Mouse (Mus musculus): ENCODE measurements at regions not wholly inside any gene's neighbourhood (a gene's known extent, or its start where the extent isn't known, plus 50 kb on each side); places are given as distances from the start of the nearest gene placed in this dataset.
A peak's percentile ranks its signal among the peaks of the same experiment; 100 is the strongest.

GRCm38 (mm10) chr19:55985518-55985917 lies 243.9 kb downstream of the Tcf7l2 start:
- peak; percentile 44 for DNase-seq

- DNase-seq, result no peak
Observed at GRCm38 (mm10) chr19:55991791-55992726, 250.4 kb downstream of the Tcf7l2 start.

- DNase-seq, result no peak
Observed at GRCm38 (mm10) chr19:55992727-55993066, 251.1 kb downstream of the Tcf7l2 start.

GRCm38 (mm10) chr19:55995721-55996120 lies 254.1 kb downstream of the Tcf7l2 start:
- DNase-seq, result no peak

GRCm38 (mm10) chr19:55998454-55999180 lies 257.0 kb downstream of the Tcf7l2 start:
- no peak for DNase-seq

- no peak for DNase-seq
Observed at GRCm38 (mm10) chr19:55999409-55999808, 257.8 kb downstream of the Tcf7l2 start.

- DNase-seq, result no peak
Observed at GRCm38 (mm10) chr19:56001428-56001827, 259.8 kb downstream of the Tcf7l2 start.

- peak; percentile 35 for DNase-seq
Observed at GRCm38 (mm10) chr19:56005886-56006285, 264.3 kb downstream of the Tcf7l2 start.

GRCm38 (mm10) chr19:56007433-56007832 lies 265.8 kb downstream of the Tcf7l2 start:
- no peak for DNase-seq

- no peak for DNase-seq
Observed at GRCm38 (mm10) chr19:56010766-56011165, 269.1 kb downstream of the Tcf7l2 start.

- DNase-seq, result no peak
Observed at GRCm38 (mm10) chr19:56011292-56011691, 269.7 kb downstream of the Tcf7l2 start.

- no peak for DNase-seq
Observed at GRCm38 (mm10) chr19:56016548-56017346, 270.2 kb upstream of the Habp2 start.

GRCm38 (mm10) chr19:56017524-56017923 lies 269.4 kb upstream of the Habp2 start:
- no peak for DNase-seq

GRCm38 (mm10) chr19:56019143-56019542 lies 267.8 kb upstream of the Habp2 start:
- DNase-seq, result peak; percentile 70

GRCm38 (mm10) chr19:56022348-56022747 lies 264.6 kb upstream of the Habp2 start:
- peak; percentile 59 for DNase-seq

GRCm38 (mm10) chr19:56024599-56024998 lies 262.3 kb upstream of the Habp2 start:
- DNase-seq, result no peak

GRCm38 (mm10) chr19:56029428-56030281 lies 257.3 kb upstream of the Habp2 start:
- peak; percentile 76 for DNase-seq

GRCm38 (mm10) chr19:56030401-56030925 lies 256.5 kb upstream of the Habp2 start:
- DNase-seq, result no peak

- DNase-seq, result no peak
Observed at GRCm38 (mm10) chr19:56034552-56034951, 252.4 kb upstream of the Habp2 start.

GRCm38 (mm10) chr19:56037584-56037983 lies 249.4 kb upstream of the Habp2 start:
- no peak for DNase-seq

GRCm38 (mm10) chr19:56039091-56040004 lies 247.6 kb upstream of the Habp2 start:
- no peak for DNase-seq

All from embryo, embryonic 11 days (tissue).